In genomic region chr5:131547926-131548325, GRCm38 (mm10) we compare ENCODE assay signal across 14 mouse cellular contexts.
DNase-seq lines count a peak whose midpoint lies in the region; ATAC-seq and TF ChIP-seq lines count a peak whose summit lies in the region.
"Had no signal": no experiment of that assay in that cellular context is flagged by ENCODE, and none has a peak within 500 bp of the region (broad histone marks: within the 10 kb centered on the region; RNA-seq: fewer than 3 reads in every experiment).

No protein-coding gene starts in this region.

- DNase-seq in embryo, embryonic 10 days (ENCODE audit: low spot score) = peak; percentile 38
- no peak for DNase-seq in embryo, embryonic 9.5 days (ENCODE audit: extremely low spot score)
- DNase-seq in embryo, embryonic 11 days = peak; percentile 61
- DNase-seq in midbrain, postnatal 0 days (ENCODE audit: low spot score) = peak; percentile 60
- DNase-seq in gastrocnemius, adult 8-10 months (ENCODE audit: low spot score in 2 of 2) = no peak
- no peak for DNase-seq in thymus, postnatal 10 days (ENCODE audit: low spot score in 2 of 2)
- DNase-seq: adrenal gland, postnatal 10 days; gastrocnemius, postnatal 36 days; lung, postnatal 10 days had no signal

- H3K4me2 ChIP-seq in hindbrain, embryonic 15.5 days = no peak overlapping the region
- H3K4me2 ChIP-seq in midbrain, postnatal 0 days (ENCODE audit: low read depth, low read length, poor library complexity, severe bottlenecking) = no peak overlapping the region
- H3K4me2 ChIP-seq: heart, embryonic 15.5 days; liver, embryonic 12.5 days had no signal

- ATAC-seq in hindbrain, embryonic 15.5 days (ENCODE audit: low FRiP score, low read depth) = peak; percentile 59; the same call in 1 of the 2 replicates
- ATAC-seq in midbrain, postnatal 0 days (ENCODE audit: low FRiP score) = no peak
- no peak for ATAC-seq in megakaryocyte, adult 5-6 weeks (ENCODE audit: poor library complexity, severe bottlenecking)
- ATAC-seq: liver, embryonic 12.5 days had no signal

- no peak overlapping the region for H3K9ac ChIP-seq in hindbrain, embryonic 15.5 days
- no peak overlapping the region for H3K9ac ChIP-seq in midbrain, postnatal 0 days (replicated peaks; ENCODE audit: low read length, poor library complexity, severe bottlenecking)
- H3K9ac ChIP-seq: heart, embryonic 15.5 days; liver, embryonic 12.5 days had no signal

- no peaks in the 10 kb centered on the region for H3K27me3 ChIP-seq in hindbrain, embryonic 15.5 days
- no peaks in the 10 kb centered on the region for H3K27me3 ChIP-seq in midbrain, postnatal 0 days (ENCODE audit: insufficient read depth, low read length)
- H3K27me3 ChIP-seq: heart, embryonic 15.5 days; liver, embryonic 12.5 days had no signal

- H3K4me1 ChIP-seq in hindbrain, embryonic 15.5 days (replicated peaks) = peaks cover 14% of the 10 kb centered on the region
- no peaks in the 10 kb centered on the region for H3K4me1 ChIP-seq in midbrain, postnatal 0 days (ENCODE audit: insufficient read depth, low read length)
- H3K4me1 ChIP-seq: liver, embryonic 12.5 days had no signal

- no peak overlapping the region for H3K4me3 ChIP-seq in hindbrain, embryonic 15.5 days
- H3K4me3 ChIP-seq in midbrain, postnatal 0 days (ENCODE audit: low read depth, low read length) = no peak overlapping the region
- H3K4me3 ChIP-seq: heart, embryonic 15.5 days; left cerebral cortex, adult 2 months; liver, embryonic 12.5 days had no signal

- no peaks in the 10 kb centered on the region for H3K9me3 ChIP-seq in hindbrain, embryonic 15.5 days
- H3K9me3 ChIP-seq in midbrain, postnatal 0 days (ENCODE audit: low read length) = no peaks in the 10 kb centered on the region
- H3K9me3 ChIP-seq: heart, embryonic 15.5 days; liver, embryonic 12.5 days had no signal

- no peak overlapping the region for H3K27ac ChIP-seq in hindbrain, embryonic 15.5 days (replicated peaks)
- H3K27ac ChIP-seq in midbrain, postnatal 0 days (ENCODE audit: low read depth, low read length) = no peak overlapping the region
- H3K27ac ChIP-seq: heart, embryonic 15.5 days; left cerebral cortex, adult 2 months; liver, embryonic 12.5 days had no signal

- 35% methylated on average over 6 of the region's 6 CpGs for WGBS in hindbrain, embryonic 15.5 days
- WGBS in midbrain, postnatal 0 days = 37% methylated on average over 6 of the region's 6 CpGs

- no peaks in the 10 kb centered on the region for H3K36me3 ChIP-seq in hindbrain, embryonic 15.5 days
- no peaks in the 10 kb centered on the region for H3K36me3 ChIP-seq in midbrain, postnatal 0 days (ENCODE audit: insufficient read depth, low read length)
- H3K36me3 ChIP-seq: heart, embryonic 15.5 days; liver, embryonic 12.5 days had no signal

- TF ChIP-seq CTCF in midbrain, postnatal 0 days (IDR thresholded peaks at IDR 0.05) = no peak

Comparison
In these comparisons a context has a peak if more than half of its experiments do, and no peak if none do; other contexts are left out.
1. DNase-seq: peak in embryo, embryonic 10 days (single experiment), embryo, embryonic 11 days (single experiment) and midbrain, postnatal 0 days (single experiment); none in embryo, embryonic 9.5 days (single experiment), gastrocnemius, adult 8-10 months (0 of 2) and thymus, postnatal 10 days (0 of 2).